Mouse (Mus musculus): ENCODE measurements around the gene Mta2.

Mta2 gene

DNA sequence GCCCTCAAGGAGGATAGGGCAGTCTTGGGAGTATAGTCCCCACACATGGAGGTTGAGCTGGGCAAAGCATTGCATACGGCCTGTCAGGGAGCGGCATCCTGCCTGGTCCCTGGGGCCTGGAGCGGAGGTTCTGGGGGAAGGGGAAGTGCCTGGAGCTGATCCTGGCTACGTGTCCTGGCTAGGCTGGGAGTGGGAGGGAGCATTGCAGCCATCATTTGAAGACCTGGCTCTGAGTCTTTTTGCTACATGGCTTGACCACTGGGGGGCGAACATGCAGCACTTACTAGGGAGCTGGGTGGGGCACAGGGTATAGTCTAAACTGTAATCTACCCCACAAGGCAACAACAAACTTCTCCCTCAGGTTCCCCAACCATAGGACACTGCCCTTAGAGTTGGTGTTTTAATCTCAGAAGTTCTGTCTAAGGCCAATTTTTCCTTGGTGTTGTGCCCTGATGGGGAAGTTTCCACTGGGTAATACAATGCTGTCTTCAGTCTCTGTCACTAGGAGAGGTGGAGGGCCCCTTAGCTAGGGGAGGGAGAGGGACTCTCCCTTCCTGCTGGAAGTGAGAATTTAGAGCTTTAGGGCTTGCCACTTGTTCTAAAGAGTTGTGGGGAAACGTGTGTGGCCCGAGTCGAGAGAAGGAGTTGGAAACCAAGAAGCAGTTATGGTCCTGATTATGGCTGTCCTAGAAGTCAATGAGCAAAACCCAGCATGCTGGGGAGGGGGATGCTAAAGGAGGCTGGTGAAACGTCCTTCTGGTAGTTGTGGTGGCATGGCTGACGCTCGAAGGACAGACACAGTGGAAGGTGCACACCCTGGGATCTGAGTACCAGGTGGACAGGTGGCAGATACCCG lies 51.3 kb downstream of the Mta2 start:
- DNase-seq = peak; percentile 85

DNA sequence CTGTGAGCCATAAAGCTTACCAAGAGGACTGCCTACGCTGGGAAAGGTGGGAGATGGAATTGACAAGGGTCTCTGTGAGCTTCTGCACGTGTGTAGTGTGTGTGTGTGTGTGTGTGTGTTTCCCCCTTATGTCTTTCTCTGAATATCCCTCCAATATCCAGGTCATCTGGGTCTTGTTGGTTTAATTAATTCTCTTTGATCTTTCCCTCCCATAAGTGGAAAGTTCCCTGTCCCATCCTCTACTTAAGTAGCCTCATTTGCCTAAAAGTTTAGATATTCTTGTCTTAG lies 51.9 kb downstream of the Mta2 start:
- DNase-seq = no peak

DNA sequence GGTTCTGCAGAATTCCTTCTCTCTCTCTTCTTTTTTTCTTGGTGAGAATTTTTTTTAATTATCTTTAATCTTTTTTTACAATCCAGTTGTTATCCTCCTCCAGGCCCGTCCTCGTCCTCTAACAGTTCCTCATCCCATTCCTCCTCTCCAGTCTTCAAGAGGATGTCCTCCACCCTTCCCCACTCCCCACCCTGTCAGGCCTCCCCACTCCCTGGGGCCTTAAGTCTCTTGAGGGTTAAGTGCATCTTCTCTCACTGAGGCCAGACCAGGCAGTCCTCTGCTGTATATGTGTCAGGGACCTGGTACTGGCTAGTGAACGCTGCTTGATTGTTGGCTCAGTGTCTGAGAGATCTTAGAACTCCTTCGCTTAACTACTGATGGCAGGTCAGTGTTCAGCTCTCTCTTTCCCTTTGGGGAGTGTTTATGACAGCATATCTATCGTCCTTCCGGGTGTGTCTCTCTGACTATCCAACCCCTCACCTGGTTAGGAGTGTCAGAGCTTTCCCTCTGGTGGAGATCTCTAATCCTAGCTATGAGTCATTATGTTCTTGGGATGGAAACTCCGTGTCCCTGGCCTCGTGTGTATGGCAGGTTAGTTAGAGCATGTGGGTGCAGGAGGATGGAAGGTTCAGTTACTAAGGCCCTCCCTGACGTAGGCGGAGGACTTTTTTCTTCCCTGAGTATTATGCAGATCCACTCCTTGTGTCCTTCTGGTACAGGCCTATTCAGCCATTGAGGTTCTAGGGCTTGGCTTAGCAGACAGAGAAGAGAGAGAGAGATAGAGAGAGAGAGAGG lies 53.3 kb downstream of the Mta2 start:
- DNase-seq = no peak

DNA sequence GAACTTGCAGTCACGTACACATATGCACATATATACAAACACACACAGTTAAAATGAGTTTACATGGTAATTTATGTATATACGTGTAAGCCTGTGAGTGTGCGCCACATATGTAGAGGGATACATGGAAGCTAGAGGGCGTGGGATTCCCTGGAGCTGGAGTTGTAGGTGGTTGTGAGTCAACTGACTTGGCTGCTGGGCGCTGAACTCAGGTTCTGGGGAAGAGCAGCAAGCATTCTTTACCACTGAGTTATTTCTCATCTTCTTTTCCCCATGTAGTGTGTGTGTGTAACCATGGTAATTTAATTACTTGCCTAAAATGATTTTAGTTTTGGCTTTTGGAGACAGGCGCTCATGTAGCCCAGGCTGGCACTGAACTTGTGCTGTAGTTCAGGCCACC lies 54.9 kb downstream of the Mta2 start:
- no peak for DNase-seq

DNA sequence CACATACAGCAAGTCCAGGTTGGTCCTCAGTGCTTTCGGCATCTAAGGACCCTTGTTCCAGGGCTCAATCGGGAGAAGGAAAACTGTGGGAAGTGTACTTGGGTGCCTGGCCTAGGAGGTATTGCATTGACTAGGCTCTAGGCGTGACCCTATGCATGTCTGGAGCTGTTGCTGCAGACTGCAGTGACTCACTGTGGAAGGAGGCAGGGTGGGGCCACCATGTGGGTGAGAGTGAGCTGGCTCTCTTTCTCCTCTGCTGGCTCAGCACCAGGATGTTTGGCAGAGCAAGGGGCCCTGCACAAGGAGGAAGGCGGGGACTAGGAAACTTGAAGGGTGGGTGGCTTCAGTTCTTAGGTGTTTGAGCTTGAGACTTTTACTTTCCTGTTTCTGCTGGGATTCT lies 55.9 kb downstream of the Mta2 start:
- peak; percentile 70 for DNase-seq

DNA sequence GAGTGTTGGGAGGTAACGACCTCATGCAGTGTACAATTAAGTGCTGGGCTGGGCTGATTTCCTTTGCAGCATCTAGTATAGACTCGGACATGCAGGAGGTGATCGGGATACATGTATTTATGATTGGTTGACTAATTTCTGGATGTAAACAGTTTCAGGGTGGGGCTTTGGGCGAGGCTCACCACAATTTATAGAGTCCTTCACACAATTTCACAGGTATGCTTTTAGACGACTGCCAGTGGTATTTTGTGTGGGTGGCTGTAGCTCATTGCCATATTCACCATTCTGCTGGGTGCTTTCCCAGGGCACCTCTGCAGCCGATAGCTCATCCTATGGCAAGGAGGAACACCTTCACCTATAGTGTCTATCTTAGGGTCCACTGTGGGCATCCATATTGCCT lies 56.9 kb downstream of the Mta2 start:
- no peak for DNase-seq

DNA sequence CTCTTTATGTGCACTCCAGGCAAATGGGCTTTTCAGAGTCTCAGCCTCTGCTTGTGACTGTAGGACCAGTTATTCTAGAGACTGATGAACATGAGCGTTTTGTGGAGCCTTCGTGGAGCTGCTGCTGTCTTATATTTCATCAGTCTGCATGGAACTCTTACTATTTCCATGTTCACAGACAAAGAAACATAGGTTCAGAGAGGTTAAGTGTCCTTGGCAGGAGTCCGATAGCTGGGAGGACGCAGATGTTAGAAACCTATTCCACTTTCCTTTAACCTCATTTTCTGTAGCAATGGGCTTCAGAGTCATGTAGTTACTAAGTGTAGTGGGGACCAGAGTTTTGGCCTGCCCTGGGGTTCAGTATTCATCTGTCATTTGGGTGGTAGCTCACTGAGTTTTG lies 57.5 kb downstream of the Mta2 start:
- no peak for DNase-seq

Measured in kidney, adult 18-20 months (tissue).